Mouse (Mus musculus) adrenal gland, postnatal 4 days (tissue): ENCODE results near the gene Gm21762. TPM values are rescaled to one million over a fixed set of nuclear protein-coding genes. Genes with fewer than 3 reads are reported as not detected.
"Not testable (repeated sequence)": the region's sequence is repeated elsewhere in the genome, so short reads cannot be mapped to it uniquely, and the experiment has no call there.

ENCODE experiments used
- DNase-seq, 2 experiments: peaks; one replicate each; pipeline ENCODE4 v3.0.0; 2021 to 2022; ENCODE audit warnings: low spot score in 2 of 2, mixed read lengths in 2 of 2
- long read RNA-seq, 2 experiments: library from polyadenylated mRNA; stranded (forward); transcript quantifications; one replicate each; pipeline ENCODE4 v2.0.0; 2021
- total RNA-seq, 2 experiments: library from RNA; stranded (reverse); gene quantifications; 2 replicates each; pipeline ENCODE4 v1.2.3; 2021

Gene Gm21762
- not detected for total RNA-seq
- long read RNA-seq, experiment 1, result 0 reads
- long read RNA-seq, experiment 2, result 0 reads

- DNase-seq, result not testable (repeated sequence)
Measured at GRCm38 (mm10) chr13:120215847-120216246, at the start of gene Gm21762. TSS of gene Gm21762 (minus strand) at chr13:120215947.

GRCm38 (mm10) chr13:120262870-120263269, 47.1 kb upstream of the Gm21762 start, which contains the start of gene AF067061:
TSS of gene AF067061 (plus strand) at chr13:120263114.
- DNase-seq, result not testable (repeated sequence)

GRCm38 (mm10) chr13:120259718-120260117, 44.0 kb upstream of the Gm21762 start:
- DNase-seq, result not testable (repeated sequence)

- DNase-seq, result not testable (repeated sequence)
Measured at GRCm38 (mm10) chr13:120258817-120259658, 43.3 kb upstream of the Gm21762 start.

- not testable (repeated sequence) for DNase-seq
Measured at GRCm38 (mm10) chr13:120251208-120251924, 35.6 kb upstream of the Gm21762 start.

- DNase-seq, result not testable (repeated sequence)
Measured at GRCm38 (mm10) chr13:120238811-120239210, 23.1 kb upstream of the Gm21762 start, which contains the start of gene Gm21731. TSS of gene Gm21731 (plus strand) at chr13:120239111.

- not testable (repeated sequence) for DNase-seq
Measured at GRCm38 (mm10) chr13:120232447-120233049, 16.8 kb upstream of the Gm21762 start.

GRCm38 (mm10) chr13:120231798-120232197, 16.1 kb upstream of the Gm21762 start:
- not testable (repeated sequence) for DNase-seq

GRCm38 (mm10) chr13:120223012-120223659, 7.4 kb upstream of the Gm21762 start:
- DNase-seq, result not testable (repeated sequence)

GRCm38 (mm10) chr13:120220922-120221321, 5.2 kb upstream of the Gm21762 start:
- DNase-seq, result not testable (repeated sequence)

GRCm38 (mm10) chr13:120196189-120196821, 19.4 kb downstream of the Gm21762 start:
- not testable (repeated sequence) for DNase-seq

GRCm38 (mm10) chr13:120172133-120172532, 43.6 kb downstream of the Gm21762 start, which contains the start of gene Gm21818:
TSS of gene Gm21818 (plus strand) at chr13:120172433.
- DNase-seq, result not testable (repeated sequence)

- DNase-seq, result not testable (repeated sequence)
Measured at GRCm38 (mm10) chr13:120168301-120168700, 47.4 kb downstream of the Gm21762 start.

Other genes starting within 250 kb of the Gm21762 start
- gene Gm36079, start 188.9 kb downstream of the Gm21762 start, total RNA-seq, result not detected
- gene Gm21188, start 163.8 kb downstream of the Gm21762 start, total RNA-seq, result under 1 TPM; 0.28 to 0.34 TPM
- gene Gm20767, start 75.7 kb downstream of the Gm21762 start, total RNA-seq, result not detected
- not detected for gene Gm21818, start 43.5 kb downstream of the Gm21762 start, total RNA-seq
- gene Gm21731, start 23.2 kb upstream of the Gm21762 start, total RNA-seq, result not detected
- not detected for gene AF067061, start 47.2 kb upstream of the Gm21762 start, total RNA-seq
- gene BC147527, start 84.4 kb upstream of the Gm21762 start, total RNA-seq, result not detected
- not detected for gene Tcstv3, start 100.9 kb upstream of the Gm21762 start, total RNA-seq